In genomic region chr11:69545957-69546356, GRCm38 (mm10) we compare ENCODE assay signal across 8 mouse cellular contexts. TPM values are rescaled to one million over a fixed set of nuclear protein-coding genes. Genes with fewer than 3 reads are reported as not detected.
A peak's percentile ranks its signal among the peaks of the same experiment; 100 is the strongest.
DNase-seq lines count a peak whose midpoint lies in the region; ATAC-seq and TF ChIP-seq lines count a peak whose summit lies in the region.

No protein-coding gene starts in this region.

- TF ChIP-seq EP300 in heart, adult 2 months (IDR thresholded peaks at IDR 0.05; ENCODE audit: insufficient read depth, low read depth, low read length) = no peak

- no peak for TF ChIP-seq CTCF in heart, adult 2 months (IDR thresholded peaks at IDR 0.05)

- in situ Hi-C loops in ES-E14 (cut with MboI; ENCODE audit: low sequenced_read_pairs in 2 of 2, unreplicated experiment in 2 of 2) = no loop called here

- H3K36me3 ChIP-seq in heart, embryonic 12.5 days = no peaks in the 10 kb centered on the region
- H3K36me3 ChIP-seq in heart, adult 2 months (ENCODE audit: control insufficient read depth, insufficient read depth, low read length) = no peaks in the 10 kb centered on the region
- H3K36me3 ChIP-seq in ES-E14 (ENCODE audit: control insufficient read depth, insufficient read depth, low read length, poor library complexity, severe bottlenecking) = no peaks in the 10 kb centered on the region
- no peaks in the 10 kb centered on the region for H3K36me3 ChIP-seq in forebrain, embryonic 16.5 days (ENCODE audit: control insufficient read depth, insufficient read depth)
- no peaks in the 10 kb centered on the region for H3K36me3 ChIP-seq in liver, embryonic 16.5 days (ENCODE audit: control insufficient read depth, insufficient read depth)

- peaks cover 20% of the 10 kb centered on the region for H3K4me1 ChIP-seq in heart, embryonic 12.5 days (replicated peaks)
- H3K4me1 ChIP-seq in heart, adult 2 months (ENCODE audit: control insufficient read depth, insufficient read depth, low read length) = peaks cover 3% of the 10 kb centered on the region; the same call in 1 of the 2 replicates
- peaks cover 7 to 30% of the 10 kb centered on the region in 2 experiments for H3K4me1 ChIP-seq in ES-E14 (ENCODE audit: control insufficient read depth in 2 of 2, insufficient read depth in 2 of 2, low read length in 2 of 2, poor library complexity in 1 of 2)
- peaks cover 52% of the 10 kb centered on the region for H3K4me1 ChIP-seq in forebrain, embryonic 16.5 days (replicated peaks; ENCODE audit: control insufficient read depth, insufficient read depth, low read length)
- H3K4me1 ChIP-seq in liver, embryonic 16.5 days (ENCODE audit: control insufficient read depth, low read depth, low read length) = peaks cover 12% of the 10 kb centered on the region

- peak overlapping the region; percentile 63; the same call in 1 of the 2 replicates for H3K27ac ChIP-seq in heart, embryonic 12.5 days (ENCODE audit: poor library complexity, severe bottlenecking)
- no peak overlapping the region for H3K27ac ChIP-seq in heart, adult 2 months
- H3K27ac ChIP-seq in ES-E14 (ENCODE audit: insufficient read depth, low read depth, low read length, poor library complexity, severe bottlenecking) = no peak overlapping the region
- peak overlapping the region; percentile 91 for H3K27ac ChIP-seq in forebrain, embryonic 16.5 days (ENCODE audit: low read length)
- H3K27ac ChIP-seq in liver, embryonic 16.5 days (ENCODE audit: low read length) = no peak overlapping the region

- TF ChIP-seq POLR2A in heart, adult 2 months (IDR thresholded peaks at IDR 0.05; ENCODE audit: insufficient read depth, low read depth, low read length) = no peak

- peaks cover 28% of the 10 kb centered on the region for H3K27me3 ChIP-seq in heart, embryonic 12.5 days (replicated peaks)
- H3K27me3 ChIP-seq in heart, adult 2 months (ENCODE audit: control insufficient read depth, insufficient read depth, low read length) = no peaks in the 10 kb centered on the region
- no peaks in the 10 kb centered on the region for H3K27me3 ChIP-seq in forebrain, embryonic 16.5 days (replicated peaks; ENCODE audit: control insufficient read depth, insufficient read depth, low read length)
- peaks cover 40% of the 10 kb centered on the region for H3K27me3 ChIP-seq in liver, embryonic 16.5 days (ENCODE audit: control insufficient read depth, insufficient read depth, low read depth, low read length)

- peak overlapping the region; percentile 76 for H3K9ac ChIP-seq in heart, embryonic 12.5 days
- H3K9ac ChIP-seq in heart, adult 2 months (ENCODE audit: low read depth, low read length) = no peak overlapping the region; the same call in 1 of the 2 replicates
- peak overlapping the region; percentile 79 for H3K9ac ChIP-seq in ES-E14 (ENCODE audit: insufficient read depth, low read depth, low read length, poor library complexity, severe bottlenecking)
- H3K9ac ChIP-seq in forebrain, embryonic 16.5 days (replicated peaks; ENCODE audit: low read depth, low read length) = peak overlapping the region; percentile 62
- H3K9ac ChIP-seq in liver, embryonic 16.5 days (ENCODE audit: low read depth, low read length) = no peak overlapping the region

- peak overlapping the region; percentile 55 for H3K4me3 ChIP-seq in heart, embryonic 12.5 days
- H3K4me3 ChIP-seq in heart, adult 2 months = no peak overlapping the region
- H3K4me3 ChIP-seq in ES-E14 (ENCODE audit: insufficient read depth in 1 of 2, low read depth in 1 of 2, low read length in 2 of 2, poor library complexity in 1 of 2, severe bottlenecking in 1 of 2) = peak overlapping the region; percentile 54 to 66
- peak overlapping the region; percentile 47 for H3K4me3 ChIP-seq in forebrain, embryonic 16.5 days (replicated peaks; ENCODE audit: low read length)
- peak overlapping the region; percentile 58 for H3K4me3 ChIP-seq in liver, embryonic 16.5 days (ENCODE audit: low read depth, low read length)

- no peak for ATAC-seq in heart, embryonic 12.5 days (ENCODE audit: insufficient number of reproducible peaks, low FRiP score)
- ATAC-seq in forebrain, embryonic 16.5 days = peak; percentile 14; the same call in 1 of the 2 replicates
- ATAC-seq in liver, embryonic 16.5 days (ENCODE audit: low read depth) = no peak
- no peak for ATAC-seq in megakaryocyte-erythroid progenitor cell, adult 5-6 weeks (replicated peaks; ENCODE audit: low FRiP score, low TSS enrichment, poor library complexity, severe bottlenecking)

- 22% methylated on average over 7 of the region's 7 CpGs for WGBS in heart, embryonic 12.5 days
- 51% methylated on average over 7 of the region's 7 CpGs for WGBS in heart, adult 2 months
- WGBS in forebrain, embryonic 16.5 days = 8% methylated on average over 7 of the region's 7 CpGs
- WGBS in liver, embryonic 16.5 days (ENCODE audit: insufficient replicate concordance) = 18% methylated on average over 7 of the region's 7 CpGs

- H3K79me2 ChIP-seq in heart, adult 2 months (replicated peaks; ENCODE audit: control insufficient read depth, insufficient read depth, low read length) = no peaks in the 10 kb centered on the region

- 0 out of 2 replicates have a peak, but pooled peaks cover 1% of the 10 kb centered on the region for H3K9me3 ChIP-seq in heart, embryonic 12.5 days (replicated peaks)
- no peaks in the 10 kb centered on the region for H3K9me3 ChIP-seq in ES-E14 (ENCODE audit: control insufficient read depth, insufficient read depth, low read depth, low read length)
- H3K9me3 ChIP-seq in forebrain, embryonic 16.5 days (ENCODE audit: control insufficient read depth, low read length) = no peaks in the 10 kb centered on the region
- H3K9me3 ChIP-seq in liver, embryonic 16.5 days (replicated peaks; ENCODE audit: control insufficient read depth, low read length) = no peaks in the 10 kb centered on the region

- intact Hi-C loops in heart, adult 2 months (cut with DNase I) = loop anchor here (1.0 to 2.0 kb wide), 2 partner anchors 33 to 68 kb away; no protein-coding TSS in a partner anchor

- DNase-seq in heart, adult 2 months = no peak
- DNase-seq in ES-E14 (ENCODE audit: low read depth, low spot score) = no peak
- DNase-seq in ovary, postnatal 10 days (ENCODE audit: low spot score) = no peak
- no peak for DNase-seq in gastrocnemius, postnatal 4 days (ENCODE audit: low spot score in 2 of 2)

- peak overlapping the region; percentile 99 for H3K4me2 ChIP-seq in heart, embryonic 12.5 days
- peak overlapping the region; percentile 74 for H3K4me2 ChIP-seq in forebrain, embryonic 16.5 days (ENCODE audit: low read length)
- peak overlapping the region; percentile 85 for H3K4me2 ChIP-seq in liver, embryonic 16.5 days (ENCODE audit: low read depth, low read length)

RNA-seq across cellular contexts. Expression of gene Dnah2, which starts 3.0 kb away (rescaled TPM):
- 0.15 and 0.59 TPM in 2 replicates for polyA plus RNA-seq in heart, embryonic 12.5 days (2016; fragmentation: Nextera tagmentation; extraction: Ambion mirVana)
- under 1 TPM; 0.08 to 0.41 TPM for total RNA-seq in heart, adult 2 months (2021)
- 0.15 and 0.23 TPM in 2 replicates for polyA plus RNA-seq in heart, adult 2 months (2012; rRNA removed)
- 0.98 and 2.5 TPM in 2 replicates for total RNA-seq in ES-E14 (2012; rRNA removed)
- polyA plus RNA-seq in forebrain, embryonic 16.5 days (2015; fragmentation: Nextera tagmentation; extraction: Ambion mirVana) = 3.5 and 3.7 TPM in 2 replicates
- polyA plus RNA-seq in liver, embryonic 16.5 days (2015; fragmentation: Nextera tagmentation; extraction: Ambion mirVana) = 0.07 and 0.09 TPM in 2 replicates
- under 1 TPM; 0.47 to 0.93 TPM for total RNA-seq in gastrocnemius, postnatal 4 days (2021)
- total RNA-seq in megakaryocyte-erythroid progenitor cell, adult 5-6 weeks (2014; fragmentation: Nextera tagmentation) = not detected in 2 replicates
- total RNA-seq in megakaryocyte-erythroid progenitor cell, adult 5-6 weeks (2017) = not detected in 2 replicates

RNA-seq across cellular contexts. Expression of gene Efnb3, which starts 14.0 kb away (rescaled TPM):
- polyA plus RNA-seq in heart, embryonic 12.5 days (2016; fragmentation: Nextera tagmentation; extraction: Ambion mirVana) = 87.4 and 90.0 TPM in 2 replicates
- 100 to 1,000 TPM in 1 of 2 experiments, 10 to 100 TPM in 1; 89.2 to 106 TPM for total RNA-seq in heart, adult 2 months (2021)
- polyA plus RNA-seq in heart, adult 2 months (2012; rRNA removed) = 57.4 and 95.6 TPM in 2 replicates
- total RNA-seq in ES-E14 (2012; rRNA removed) = 3.1 and 3.2 TPM in 2 replicates
- 95.7 and 123 TPM in 2 replicates for polyA plus RNA-seq in forebrain, embryonic 16.5 days (2015; fragmentation: Nextera tagmentation; extraction: Ambion mirVana)
- polyA plus RNA-seq in liver, embryonic 16.5 days (2015; fragmentation: Nextera tagmentation; extraction: Ambion mirVana) = 0.27 and 0.39 TPM in 2 replicates
- 1 to 10 TPM; 1.9 to 2.7 TPM for total RNA-seq in gastrocnemius, postnatal 4 days (2021)
- 1.3 and 3.0 TPM in 2 replicates for total RNA-seq in megakaryocyte-erythroid progenitor cell, adult 5-6 weeks (2014; fragmentation: Nextera tagmentation)
- 0.50 and 0.52 TPM in 2 replicates for total RNA-seq in megakaryocyte-erythroid progenitor cell, adult 5-6 weeks (2017)

RNA-seq across cellular contexts. Expression of gene Wrap53, which starts 34.1 kb away (rescaled TPM):
- 18.7 and 19.5 TPM in 2 replicates for polyA plus RNA-seq in heart, embryonic 12.5 days (2016; fragmentation: Nextera tagmentation; extraction: Ambion mirVana)
- total RNA-seq in heart, adult 2 months (2021) = 1 to 10 TPM; 5.4 to 5.6 TPM
- polyA plus RNA-seq in heart, adult 2 months (2012; rRNA removed) = 10.1 and 10.5 TPM in 2 replicates
- 30.7 and 33.0 TPM in 2 replicates for total RNA-seq in ES-E14 (2012; rRNA removed)
- polyA plus RNA-seq in forebrain, embryonic 16.5 days (2015; fragmentation: Nextera tagmentation; extraction: Ambion mirVana) = 27.3 and 28.6 TPM in 2 replicates
- polyA plus RNA-seq in liver, embryonic 16.5 days (2015; fragmentation: Nextera tagmentation; extraction: Ambion mirVana) = 14.6 and 15.5 TPM in 2 replicates
- 1 to 10 TPM; 6.8 to 7.9 TPM for total RNA-seq in gastrocnemius, postnatal 4 days (2021)
- 36.5 and 51.0 TPM in 2 replicates for total RNA-seq in megakaryocyte-erythroid progenitor cell, adult 5-6 weeks (2014; fragmentation: Nextera tagmentation)
- 9.6 and 14.5 TPM in 2 replicates for total RNA-seq in megakaryocyte-erythroid progenitor cell, adult 5-6 weeks (2017)

RNA-seq across cellular contexts. Expression of gene Trp53, which starts 34.2 kb away (rescaled TPM):
- 76.0 and 79.1 TPM in 2 replicates for polyA plus RNA-seq in heart, embryonic 12.5 days (2016; fragmentation: Nextera tagmentation; extraction: Ambion mirVana)
- 10 to 100 TPM; 13.6 to 15.3 TPM for total RNA-seq in heart, adult 2 months (2021)
- polyA plus RNA-seq in heart, adult 2 months (2012; rRNA removed) = 35.0 and 41.6 TPM in 2 replicates
- 98.0 and 105 TPM in 2 replicates for total RNA-seq in ES-E14 (2012; rRNA removed)
- polyA plus RNA-seq in forebrain, embryonic 16.5 days (2015; fragmentation: Nextera tagmentation; extraction: Ambion mirVana) = 103 and 109 TPM in 2 replicates
- 55.5 and 55.8 TPM in 2 replicates for polyA plus RNA-seq in liver, embryonic 16.5 days (2015; fragmentation: Nextera tagmentation; extraction: Ambion mirVana)
- 10 to 100 TPM; 51.1 to 51.9 TPM for total RNA-seq in gastrocnemius, postnatal 4 days (2021)
- total RNA-seq in megakaryocyte-erythroid progenitor cell, adult 5-6 weeks (2014; fragmentation: Nextera tagmentation) = 286 and 348 TPM in 2 replicates
- 59.0 and 109 TPM in 2 replicates for total RNA-seq in megakaryocyte-erythroid progenitor cell, adult 5-6 weeks (2017)

RNA-seq across cellular contexts. Expression of gene Atp1b2, which starts 59.8 kb away (rescaled TPM):
- polyA plus RNA-seq in heart, embryonic 12.5 days (2016; fragmentation: Nextera tagmentation; extraction: Ambion mirVana) = 30.9 and 31.1 TPM in 2 replicates
- total RNA-seq in heart, adult 2 months (2021) = 10 to 100 TPM; 17.0 to 20.3 TPM
- polyA plus RNA-seq in heart, adult 2 months (2012; rRNA removed) = 23.7 and 30.0 TPM in 2 replicates
- 12.1 and 13.1 TPM in 2 replicates for total RNA-seq in ES-E14 (2012; rRNA removed)
- polyA plus RNA-seq in forebrain, embryonic 16.5 days (2015; fragmentation: Nextera tagmentation; extraction: Ambion mirVana) = 30.2 and 33.8 TPM in 2 replicates
- 11.2 and 12.6 TPM in 2 replicates for polyA plus RNA-seq in liver, embryonic 16.5 days (2015; fragmentation: Nextera tagmentation; extraction: Ambion mirVana)
- total RNA-seq in gastrocnemius, postnatal 4 days (2021) = 100 to 1,000 TPM; 227 to 249 TPM
- 291 and 408 TPM in 2 replicates for total RNA-seq in megakaryocyte-erythroid progenitor cell, adult 5-6 weeks (2014; fragmentation: Nextera tagmentation)
- total RNA-seq in megakaryocyte-erythroid progenitor cell, adult 5-6 weeks (2017) = 32.8 and 68.9 TPM in 2 replicates

Comparison
In these comparisons a context has a peak if more than half of its experiments do, and no peak if none do; other contexts are left out.
1. H3K27ac ChIP-seq: peak in heart, embryonic 12.5 days (single experiment) and forebrain, embryonic 16.5 days (single experiment); none in heart, adult 2 months (single experiment), ES-E14 (single experiment) and liver, embryonic 16.5 days (single experiment).
2. H3K9ac ChIP-seq: peak in heart, embryonic 12.5 days (single experiment), ES-E14 (single experiment) and forebrain, embryonic 16.5 days (single experiment); none in heart, adult 2 months (single experiment) and liver, embryonic 16.5 days (single experiment).
3. RNA of gene Efnb3, which starts 14.0 kb away (total RNA-seq): 89.2 to 106 TPM in heart, adult 2 months; 3.1 to 3.2 TPM in ES-E14, 0.50 to 3.0 TPM in megakaryocyte-erythroid progenitor cell, adult 5-6 weeks and 1.9 to 2.7 TPM in gastrocnemius, postnatal 4 days; every median in the first group is over 10 times any median in the second.
4. Peak in every context shown above with its lines, with median percentiles within 50 percentile points of each other: H3K4me2 ChIP-seq.